Mouse (Mus musculus): ENCODE data around the gene Selenop. TPM values are rescaled to one million over a fixed set of nuclear protein-coding genes. Genes with fewer than 3 reads are reported as not detected.

Selenop gene
- polyA plus RNA-seq, 1 experiment: 304 TPM

Other genes starting within 250 kb of the Selenop start
- gene Ccdc152, start 35.0 kb downstream of the Selenop start, polyA plus RNA-seq (2012; rRNA removed): 0.74 and 2.6 TPM in 2 replicates

Measured in gonadal fat pad, adult 2 months (tissue).